Mouse (Mus musculus): ENCODE results near the gene Scn4a.

The Scn4a gene

DNA sequence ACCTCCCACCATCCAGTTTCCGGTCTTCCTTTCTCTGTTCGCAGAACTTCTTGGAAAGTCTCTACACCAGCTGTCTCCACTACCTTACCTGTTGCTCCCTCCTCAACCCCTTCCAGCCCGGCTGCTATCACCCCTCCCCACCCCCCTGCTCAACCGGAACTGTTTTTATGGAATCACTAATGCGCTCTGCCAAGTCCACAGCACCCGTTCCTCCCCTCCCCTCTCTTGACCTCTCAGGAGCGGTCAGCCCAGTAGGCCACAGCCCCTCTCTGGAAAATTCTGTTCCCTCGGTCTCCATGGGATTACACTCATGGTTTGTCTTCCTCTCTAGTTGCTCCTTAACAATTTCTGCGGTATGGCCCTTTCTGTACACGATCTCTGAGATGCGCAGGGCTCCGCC, at the start of gene Scn4a:
Gene Scn4a, minus strand, starts transcription at position 101 of the 400 bp plus-strand sequence.
- POLR2A ChIA-PET: interaction anchor here in 1 of 4 experiments (0.6 kb wide), 1 partner anchor 268 kb away, joined by 5 read pairs; no protein-coding TSS in a partner anchor
- CTCF ChIA-PET: interaction anchor here in 1 of 4 experiments (0.6 kb wide), 1 partner anchor 159 kb away, joined by 5 read pairs; no protein-coding TSS in a partner anchor

DNA sequence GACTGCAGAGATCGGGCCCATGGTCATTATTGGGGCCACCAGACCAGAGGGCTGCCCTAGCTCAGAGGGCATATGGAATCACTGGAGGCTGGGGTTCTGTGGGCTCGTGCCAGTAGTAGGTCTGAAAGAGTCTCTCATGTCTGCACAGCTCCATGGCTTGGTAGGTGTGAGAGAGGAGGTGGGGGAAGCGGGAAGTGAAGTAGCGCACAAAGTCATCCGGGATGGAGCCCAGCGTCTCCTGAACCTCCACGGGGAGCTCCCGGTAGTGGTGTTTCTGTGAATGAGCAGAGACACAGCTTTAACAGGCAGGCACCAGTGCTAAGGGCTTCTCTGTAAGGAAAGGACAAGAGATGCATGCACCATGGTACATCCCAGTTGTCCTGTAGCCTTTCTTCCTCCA, 45.4 kb upstream of the Scn4a start:
- ChIA-PET POLR2A (interaction anchor here in 2 of 4 experiments (0.5 to 2.2 kb wide), 3 partner anchors 76 to 344 kb away, joined by 4 to 8 read pairs (median 7); no protein-coding TSS in a partner anchor), CTCF (interaction anchor here in 3 of 4 experiments (0.6 to 3.0 kb wide), 8 partner anchors 17 to 471 kb away, joined by 3 to 12 read pairs (median 6); no protein-coding TSS in a partner anchor)

DNA sequence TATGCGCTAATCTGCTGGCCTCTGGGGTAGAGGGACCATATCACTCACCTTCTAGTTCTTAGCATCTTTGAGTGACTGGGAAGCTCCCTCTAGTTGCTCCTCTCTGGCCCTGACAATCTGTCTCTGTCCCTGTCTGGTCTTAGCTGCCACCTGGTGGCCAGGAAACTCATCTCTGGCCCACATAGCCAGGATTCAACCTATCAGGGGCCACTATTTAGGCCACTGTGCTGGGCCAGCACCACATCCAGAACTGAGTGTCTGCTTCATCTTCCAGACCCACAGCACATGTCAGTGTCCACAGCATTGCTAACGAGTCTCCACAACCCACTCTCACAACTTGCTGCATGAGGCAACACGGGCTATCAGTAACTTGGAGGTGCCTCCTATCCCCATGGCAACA, 44.6 kb upstream of the Scn4a start:
- POLR2A ChIA-PET: interaction anchor here (0.5 to 2.2 kb wide), 8 partner anchors 11 to 345 kb away, joined by 3 to 8 read pairs (median 4); no protein-coding TSS in a partner anchor

DNA sequence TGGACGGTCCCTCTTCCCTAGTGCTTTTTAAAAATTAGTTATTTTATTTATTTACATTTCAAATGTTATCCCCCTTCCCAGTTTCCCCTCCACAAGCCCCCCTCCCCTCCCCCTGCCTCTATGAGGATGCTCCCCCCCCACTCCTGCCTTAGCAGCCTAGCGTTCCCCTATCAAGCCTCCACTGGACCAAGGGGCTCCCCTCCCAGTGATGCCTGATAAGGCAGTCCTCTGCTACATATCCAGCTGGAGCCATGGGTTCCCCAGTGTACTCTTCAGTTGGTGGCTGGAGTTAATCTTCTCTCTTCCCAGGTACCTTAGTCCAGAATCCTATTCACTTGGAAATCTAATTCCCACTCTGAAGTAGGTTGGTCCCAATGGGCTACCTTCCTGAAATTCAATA, 41.0 kb upstream of the Scn4a start:
- ChIA-PET CTCF (interaction anchor here in 1 of 4 experiments (0.6 kb wide), 1 partner anchor 200 kb away, joined by 4 read pairs; no protein-coding TSS in a partner anchor), POLR2A (interaction anchor here in 3 of 4 experiments (0.6 to 3.3 kb wide), 4 partner anchors 12 to 1019 kb away, joined by 3 to 17 read pairs (median 5); no protein-coding TSS in a partner anchor)

More for the DNA sequence above, 44.6 kb upstream of the Scn4a start:
- CTCF ChIA-PET: interaction anchor here (0.6 to 3.0 kb wide), 12 partner anchors 21 to 312 kb away, joined by 3 to 14 read pairs (median 6); no protein-coding TSS in a partner anchor

DNA sequence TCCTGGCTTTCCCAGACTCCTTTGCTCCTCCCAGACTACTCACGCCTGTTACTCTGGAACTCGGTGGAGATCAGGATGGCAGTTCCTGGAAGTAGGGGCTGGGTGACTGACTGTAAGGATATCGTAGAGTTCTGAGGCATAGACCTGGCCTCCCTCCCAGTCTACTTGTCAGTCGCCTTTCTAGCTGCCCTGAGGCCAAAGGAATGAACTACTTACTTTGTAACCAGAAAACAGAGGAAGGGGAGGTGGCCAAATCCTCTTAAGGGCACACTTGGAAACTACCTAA, 40.2 kb upstream of the Scn4a start:
- POLR2A ChIA-PET: interaction anchor here in 2 of 4 experiments (0.6 to 3.3 kb wide), 4 partner anchors 107 to 184 kb away, joined by 3 to 17 read pairs (median 4); no protein-coding TSS in a partner anchor
- CTCF ChIA-PET: interaction anchor here (0.6 to 2.4 kb wide), 11 partner anchors 27 to 364 kb away, joined by 3 to 8 read pairs (median 4); partner anchors contain the start of gene Ern1 (in 1 of the 4)

DNA sequence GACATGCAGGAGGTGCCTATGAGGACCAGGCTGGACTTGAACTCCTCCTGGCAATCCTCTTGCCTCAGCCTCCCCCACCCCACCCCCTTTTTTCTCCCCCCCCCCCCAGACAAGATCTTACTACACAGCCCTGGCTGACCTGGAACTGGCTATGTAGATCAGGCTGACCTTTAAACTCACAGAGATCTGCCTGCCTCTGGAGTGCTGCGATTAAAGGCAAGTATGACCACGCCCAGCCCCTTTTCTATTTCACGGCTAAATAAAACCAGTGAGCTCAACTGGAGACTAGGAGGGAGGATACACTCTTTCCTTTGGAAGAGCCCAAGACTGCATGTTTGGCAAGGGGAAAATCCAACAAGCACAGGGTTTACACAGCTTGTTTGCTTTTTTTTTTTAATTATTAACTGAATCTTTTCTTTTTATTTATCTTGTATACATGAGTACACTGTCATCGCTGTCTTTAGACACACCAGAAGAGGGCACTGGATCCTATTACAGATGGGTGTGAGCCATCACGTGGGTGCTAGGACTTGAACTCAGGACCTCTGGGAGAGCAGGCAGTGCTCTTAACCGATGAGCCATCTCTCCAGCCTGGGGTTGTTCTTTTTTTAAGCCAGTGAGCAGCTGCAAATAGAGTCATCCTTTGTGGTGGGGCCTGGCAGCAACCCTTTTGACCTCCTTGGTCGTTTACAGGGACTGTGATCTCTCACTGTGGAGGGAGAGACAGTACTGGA, 39.7 kb upstream of the Scn4a start:
- ChIA-PET POLR2A (interaction anchor here in 2 of 4 experiments (0.6 to 3.3 kb wide), 6 partner anchors 108 to 335 kb away, joined by 3 to 17 read pairs (median 3); no protein-coding TSS in a partner anchor), CTCF (interaction anchor here (0.5 to 2.4 kb wide), 15 partner anchors 26 to 365 kb away, joined by 3 to 8 read pairs (median 3); partner anchors contain the start of gene Ern1 (in 1 of the 4))

DNA sequence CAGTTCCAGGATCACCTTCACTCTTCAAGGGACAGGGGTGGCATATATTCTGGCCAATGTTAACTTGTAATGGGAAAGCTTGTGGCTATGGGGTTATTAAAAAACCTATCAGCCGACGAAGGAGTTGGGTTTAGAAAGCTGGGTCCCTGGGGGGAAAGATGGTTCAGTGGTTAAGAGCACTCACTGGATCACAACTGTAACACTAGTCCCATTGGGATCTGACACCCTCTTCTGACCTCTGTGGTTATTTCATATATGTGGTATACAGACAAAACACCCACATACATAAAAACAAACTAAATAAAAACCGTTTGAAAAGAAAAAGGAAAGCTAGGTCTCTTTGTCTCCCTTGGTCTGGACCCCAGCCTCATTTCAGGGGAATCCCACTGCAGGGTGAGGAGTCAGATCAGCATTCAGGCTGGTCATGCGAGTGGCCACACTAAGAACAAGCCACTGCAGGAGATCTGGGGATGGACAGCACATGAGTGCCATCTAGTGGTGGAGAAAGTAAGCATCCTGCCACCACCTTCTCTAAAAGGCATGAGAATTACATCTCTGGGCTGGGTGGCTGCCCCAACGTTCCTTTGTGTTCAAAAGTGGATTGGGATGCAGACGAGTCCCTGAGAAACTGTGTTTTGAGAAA, 38.6 kb upstream of the Scn4a start:
- ChIA-PET CTCF (interaction anchor here in 3 of 4 experiments (0.6 to 2.4 kb wide), 14 partner anchors 9 to 955 kb away, joined by 3 to 15 read pairs (median 4); no protein-coding TSS in a partner anchor), POLR2A (interaction anchor here in 1 of 4 experiments (1.2 to 1.6 kb wide), 2 partner anchors 109 to 175 kb away, joined by 4 read pairs; partner anchors contain the start of genes Ccdc47 and Ddx42)

DNA sequence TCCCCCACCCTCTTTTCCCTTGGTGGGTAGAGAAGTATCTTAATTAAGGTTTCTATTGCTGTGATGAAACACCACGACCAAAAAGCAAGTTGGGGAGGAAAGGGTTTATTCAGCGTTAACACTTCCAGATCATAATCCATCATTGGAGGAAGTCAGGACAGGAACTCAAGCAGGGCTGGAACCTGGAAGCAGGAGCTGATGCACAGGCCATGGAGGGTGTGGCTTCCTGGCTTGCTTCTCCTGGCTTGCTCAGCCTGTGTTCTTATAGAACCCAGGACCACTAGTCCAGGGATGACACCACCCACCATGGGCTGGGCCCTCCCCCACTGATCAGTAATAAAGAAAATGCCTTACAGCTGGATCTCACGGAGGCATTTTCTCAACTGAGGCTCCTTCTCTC, 37.7 kb upstream of the Scn4a start:
- POLR2A ChIA-PET: interaction anchor here in 2 of 4 experiments (0.7 to 1.6 kb wide), 4 partner anchors 10 to 175 kb away, joined by 3 to 4 read pairs (median 4); partner anchors contain the start of genes Ccdc47 (in 1 of the 2) and Ddx42 (in 1 of the 2)
- CTCF ChIA-PET: interaction anchor here in 3 of 4 experiments (0.6 to 2.6 kb wide), 11 partner anchors 10 to 954 kb away, joined by 3 to 8 read pairs (median 3); no protein-coding TSS in a partner anchor

DNA sequence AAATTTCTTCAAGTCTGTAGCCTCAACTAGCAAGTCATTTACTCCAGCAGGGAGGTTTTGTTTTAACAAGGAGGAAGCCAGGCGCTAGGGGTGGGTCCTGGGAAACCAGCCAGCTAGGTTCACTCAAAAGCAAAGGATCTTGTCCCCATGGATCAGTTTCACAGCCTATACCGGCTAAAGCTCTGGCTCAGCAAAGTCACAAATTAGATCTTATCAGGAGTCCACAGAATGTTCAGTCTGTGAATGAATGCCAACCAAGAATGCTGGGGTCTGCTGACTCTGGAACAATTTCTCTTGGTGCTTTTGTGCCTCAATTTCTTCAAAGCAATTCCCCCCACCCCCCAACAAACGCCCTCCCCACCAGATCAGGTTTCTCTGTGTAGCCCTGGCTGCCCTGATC, 36.5 kb upstream of the Scn4a start:
- CTCF ChIA-PET: interaction anchor here in 2 of 4 experiments (1.3 to 2.6 kb wide), 3 partner anchors 23 to 60 kb away, joined by 3 to 8 read pairs (median 4); no protein-coding TSS in a partner anchor
- POLR2A ChIA-PET: interaction anchor here in 2 of 4 experiments (0.7 to 3.7 kb wide), 5 partner anchors 11 to 397 kb away, joined by 3 to 20 read pairs (median 4); partner anchors contain the start of genes Ccdc47 (in 1 of the 2) and Ddx42 (in 1 of the 2)

DNA sequence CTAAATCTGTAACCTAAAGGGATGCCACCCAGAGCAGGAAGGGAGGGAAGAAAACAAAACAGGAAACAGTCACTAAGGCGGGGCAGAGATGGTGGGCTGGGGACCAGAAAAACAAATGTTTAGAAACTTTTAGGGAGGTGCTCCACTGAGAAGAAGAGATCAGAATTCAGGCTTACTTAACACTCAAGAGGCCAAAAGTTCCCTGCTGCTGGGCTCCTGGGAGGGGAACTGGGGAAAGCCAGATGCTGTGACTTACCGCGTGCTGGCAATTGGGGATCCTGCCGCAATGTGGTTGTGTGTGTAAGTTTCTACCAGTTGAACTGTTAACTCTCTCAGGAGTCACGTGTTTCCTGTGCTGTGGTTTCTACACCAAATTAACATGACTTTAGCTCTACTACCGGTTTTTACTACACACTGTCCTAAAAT, 34.7 kb upstream of the Scn4a start, which contains the start of gene Icam2:
Gene Icam2, minus strand, starts transcription at position 285 of the 426 bp plus-strand sequence.
- CTCF ChIA-PET: interaction anchor here in 2 of 4 experiments (0.7 to 1.4 kb wide), 2 partner anchors 20 to 22 kb away, joined by 4 read pairs; no protein-coding TSS in a partner anchor

DNA sequence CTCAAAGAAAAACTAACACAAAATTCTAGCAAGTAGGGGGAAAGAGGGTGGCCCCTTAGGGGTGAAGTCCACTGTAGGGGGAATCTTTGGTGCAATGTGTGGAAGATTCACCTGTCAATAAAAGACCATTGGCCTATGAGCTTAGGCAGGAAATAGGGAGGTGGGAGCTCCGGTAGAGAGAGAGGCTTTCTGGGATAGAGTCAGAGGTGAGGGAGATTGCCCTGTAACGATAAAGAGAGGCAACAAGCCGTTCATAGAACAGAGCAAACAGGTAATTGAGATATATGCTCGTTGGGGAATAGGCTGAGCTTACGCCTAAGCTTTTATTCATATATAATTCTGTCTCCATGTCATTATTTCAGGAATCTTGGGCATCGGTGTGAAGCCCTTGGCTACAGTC, 33.9 kb upstream of the Scn4a start:
- ChIA-PET POLR2A (interaction anchor here (0.6 to 3.7 kb wide), 21 partner anchors 9 to 428 kb away, joined by 3 to 20 read pairs (median 3); no protein-coding TSS in a partner anchor), CTCF (interaction anchor here in 2 of 4 experiments (0.7 to 1.7 kb wide), 5 partner anchors 19 to 240 kb away, joined by 3 to 6 read pairs (median 4); no protein-coding TSS in a partner anchor)

More for the DNA sequence above, 34.7 kb upstream of the Scn4a start, which contains the start of gene Icam2:
- POLR2A ChIA-PET: interaction anchor here (0.6 to 3.7 kb wide), 8 partner anchors 11 to 325 kb away, joined by 3 to 20 read pairs (median 4); no protein-coding TSS in a partner anchor

DNA sequence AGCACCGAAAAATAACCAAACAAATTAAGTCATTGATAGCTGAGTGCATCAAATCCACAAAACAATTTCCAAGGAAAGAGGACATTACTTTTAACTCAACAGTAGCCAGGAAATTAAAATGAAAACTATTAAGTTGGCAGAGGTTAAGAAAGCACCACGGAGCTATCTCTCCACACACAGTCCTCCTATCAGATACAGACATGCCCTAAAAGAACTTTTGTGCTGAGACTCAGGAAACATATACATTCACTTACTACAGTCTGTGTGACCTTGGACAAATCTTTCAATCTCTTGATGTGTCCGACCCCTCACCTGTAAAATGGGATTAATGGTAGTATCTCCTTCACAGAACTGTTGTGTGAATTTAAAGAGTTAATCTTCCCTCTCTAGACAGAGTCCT, 33.3 kb upstream of the Scn4a start:
- ChIA-PET POLR2A (interaction anchor here in 3 of 4 experiments (0.6 to 3.7 kb wide), 16 partner anchors 9 to 427 kb away, joined by 3 to 20 read pairs (median 3); no protein-coding TSS in a partner anchor), CTCF (interaction anchor here in 2 of 4 experiments (1.0 to 1.7 kb wide), 4 partner anchors 20 to 241 kb away, joined by 3 to 6 read pairs (median 4); no protein-coding TSS in a partner anchor)

DNA sequence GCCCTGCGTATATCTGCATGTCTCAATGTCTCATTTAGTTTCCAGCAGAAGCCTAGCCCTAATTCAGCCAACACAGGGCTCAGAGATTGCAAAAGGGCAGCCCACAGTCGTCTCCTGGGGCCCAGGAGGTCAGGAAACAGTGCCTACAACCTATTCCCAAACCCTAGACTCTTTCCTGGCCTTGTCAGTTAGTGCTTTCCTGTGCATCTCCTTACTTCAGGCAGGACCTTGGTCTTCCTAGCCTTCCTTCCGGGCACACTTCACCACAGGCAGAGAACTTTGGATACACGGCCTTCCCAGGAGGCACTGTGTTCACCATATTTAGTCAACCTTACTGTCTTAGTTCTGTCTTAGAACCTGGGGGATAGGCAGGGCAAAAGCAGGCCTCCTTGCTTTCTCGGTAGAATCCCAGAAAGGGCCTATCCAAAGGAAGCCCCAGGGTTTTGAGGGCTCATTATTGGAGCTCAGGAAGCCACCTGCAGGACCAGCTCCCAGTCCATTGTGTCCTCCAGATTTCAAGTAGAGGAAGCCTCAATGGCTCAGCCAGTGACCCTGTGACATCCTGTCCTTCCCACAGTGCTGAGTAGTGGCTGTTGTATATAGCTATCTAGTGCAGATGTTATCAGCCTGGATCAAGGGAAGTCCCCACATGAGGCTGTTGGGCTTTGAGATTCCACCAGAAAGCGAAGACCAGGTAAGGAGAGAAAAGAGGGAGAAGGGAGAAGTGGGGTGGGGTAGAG, 30.1 kb upstream of the Scn4a start:
- CTCF ChIA-PET: interaction anchor here in 2 of 4 experiments (0.8 to 1.7 kb wide), 2 partner anchors 17 to 162 kb away, joined by 3 to 9 read pairs; no protein-coding TSS in a partner anchor

DNA sequence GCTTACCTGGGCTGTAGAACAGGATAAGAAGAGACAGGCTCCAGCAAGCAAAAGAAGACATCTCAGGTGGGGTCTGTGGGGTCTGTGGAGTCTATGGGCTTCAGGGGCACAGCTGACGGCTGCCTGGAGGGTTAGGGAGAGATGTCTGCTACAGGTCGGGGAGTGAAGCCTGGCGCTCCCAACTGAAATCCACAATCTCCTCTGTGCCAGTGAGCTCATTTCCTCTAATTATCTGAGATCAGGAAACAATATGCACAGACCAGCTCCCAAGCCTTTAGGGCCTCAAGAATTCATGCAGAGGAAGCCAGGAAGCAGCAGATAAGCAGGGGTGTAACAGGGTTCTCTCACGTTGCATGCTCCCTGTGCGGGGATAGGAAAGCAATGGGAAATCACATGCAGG, 29.3 kb upstream of the Scn4a start:
- ChIA-PET CTCF (no interaction called here), POLR2A (interaction anchor here in 2 of 4 experiments (0.6 to 1.1 kb wide), 2 partner anchors 12 to 407 kb away, joined by 3 to 4 read pairs; partner anchors contain the start of genes Cep95 (in 1 of the 2) and Ddx5 (in 1 of the 2))

More for the DNA sequence above, 30.1 kb upstream of the Scn4a start:
- POLR2A ChIA-PET: interaction anchor here in 2 of 4 experiments (0.6 to 1.5 kb wide), 3 partner anchors 103 to 406 kb away, joined by 3 to 6 read pairs (median 4); partner anchors contain the start of genes Cep95 (in 1 of the 2) and Ddx5 (in 1 of the 2)

DNA sequence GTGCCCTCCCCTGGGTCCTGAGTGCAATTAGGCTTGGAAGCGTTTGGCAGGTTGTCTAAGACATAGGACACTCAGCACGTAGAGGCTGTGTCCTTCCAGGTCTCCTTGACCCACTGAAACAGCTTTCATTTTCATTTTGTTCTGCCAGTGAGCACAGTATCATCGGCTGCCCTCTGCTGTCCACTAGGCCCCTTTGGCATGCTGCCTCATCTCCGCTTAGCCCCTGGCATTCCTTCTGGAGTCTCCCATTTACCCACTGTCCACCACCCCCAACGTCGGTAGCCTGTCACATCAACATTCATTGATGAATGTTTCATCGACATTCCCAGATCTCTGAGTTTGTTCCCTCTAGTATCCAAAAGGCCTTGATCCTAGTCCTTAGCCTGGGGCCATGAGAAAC, 28.8 kb upstream of the Scn4a start:
- CTCF ChIA-PET: no interaction called here

DNA sequence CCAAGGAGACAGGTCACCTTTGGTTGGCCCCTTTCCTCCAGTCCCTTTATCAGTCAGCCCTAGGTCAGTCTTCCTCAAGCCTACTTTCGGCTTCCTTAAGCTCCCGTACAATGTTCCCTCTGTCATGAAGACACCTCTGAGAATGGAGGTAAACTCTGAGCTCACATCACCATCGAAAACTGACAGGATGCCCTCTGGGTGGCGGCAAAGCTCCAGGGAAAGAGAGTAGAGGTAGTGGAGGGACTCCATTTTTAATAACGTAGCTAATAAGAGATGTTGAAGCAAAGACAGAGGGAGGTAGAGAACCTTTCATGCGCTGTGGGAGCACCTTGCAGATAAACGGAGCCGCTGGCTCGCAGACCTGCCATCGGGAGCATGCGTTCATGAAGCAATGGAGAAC, 27.9 kb upstream of the Scn4a start:
- POLR2A ChIA-PET: interaction anchor here in 3 of 4 experiments (0.6 to 1.3 kb wide), 3 partner anchors 14 to 395 kb away, joined by 3 to 11 read pairs (median 6); no protein-coding TSS in a partner anchor
- CTCF ChIA-PET: interaction anchor here in 3 of 4 experiments (0.5 to 1.1 kb wide), 8 partner anchors 10 to 362 kb away, joined by 3 read pairs; no protein-coding TSS in a partner anchor

More for the DNA sequence above, 28.8 kb upstream of the Scn4a start:
- POLR2A ChIA-PET: interaction anchor here in 1 of 4 experiments (1.1 kb wide), 1 partner anchor 13 kb away, joined by 3 read pairs; no protein-coding TSS in a partner anchor
